Mouse (Mus musculus) kidney, postnatal 10 days (tissue): ENCODE measurements at regions not wholly inside any gene's neighbourhood (a gene's known extent, or its start where the extent isn't known, plus 50 kb on each side); places are given as distances from the start of the nearest gene placed in this dataset.
A peak's percentile ranks its signal among the peaks of the same experiment; 100 is the strongest.
"Not testable (repeated sequence)": the region's sequence is repeated elsewhere in the genome, so short reads cannot be mapped to it uniquely, and the experiment has no call there.

Experiments
- DNase-seq: peaks from one replicate; pipeline ENCODE4 v3.0.0; 2021; ENCODE audit warnings: mixed read lengths

- peak; percentile 13 for DNase-seq
Measured at GRCm38 (mm10) chr8:26622311-26623052, 354.6 kb upstream of the Zfp703 start.

- peak; percentile 11 for DNase-seq
Measured at GRCm38 (mm10) chr8:26626186-26626585, 350.9 kb upstream of the Zfp703 start.

GRCm38 (mm10) chr8:26626651-26627077 lies 350.5 kb upstream of the Zfp703 start:
- DNase-seq, result peak; percentile 34

- DNase-seq, result peak; percentile 32
Measured at GRCm38 (mm10) chr8:26627191-26627891, 349.8 kb upstream of the Zfp703 start.

GRCm38 (mm10) chr8:26630544-26630943 lies 346.6 kb upstream of the Zfp703 start:
- no peak for DNase-seq

GRCm38 (mm10) chr8:26635701-26636100 lies 341.4 kb upstream of the Zfp703 start:
- DNase-seq, result no peak

GRCm38 (mm10) chr8:26645375-26645774 lies 331.8 kb upstream of the Zfp703 start:
- not testable (repeated sequence) for DNase-seq

GRCm38 (mm10) chr8:26650287-26650686 lies 326.8 kb upstream of the Zfp703 start:
- no peak for DNase-seq

GRCm38 (mm10) chr8:26655897-26656296 lies 321.2 kb upstream of the Zfp703 start:
- DNase-seq, result no peak

GRCm38 (mm10) chr8:26656310-26657075 lies 320.6 kb upstream of the Zfp703 start:
- no peak for DNase-seq

- peak; percentile 36 for DNase-seq
Measured at GRCm38 (mm10) chr8:26659381-26659780, 317.7 kb upstream of the Zfp703 start.

GRCm38 (mm10) chr8:26669541-26669940 lies 307.6 kb upstream of the Zfp703 start:
- peak; percentile 24 for DNase-seq

- no peak for DNase-seq
Measured at GRCm38 (mm10) chr8:26672486-26673395, 304.4 kb upstream of the Zfp703 start.

GRCm38 (mm10) chr8:26677584-26678138 lies 299.5 kb upstream of the Zfp703 start:
- DNase-seq, result no peak

GRCm38 (mm10) chr8:26680891-26681381 lies 296.2 kb upstream of the Zfp703 start:
- no peak for DNase-seq

GRCm38 (mm10) chr8:26687146-26687545 lies 290.0 kb upstream of the Zfp703 start:
- DNase-seq, result peak; percentile 68

GRCm38 (mm10) chr8:26688035-26688434 lies 289.1 kb upstream of the Zfp703 start:
- no peak for DNase-seq

- no peak for DNase-seq
Measured at GRCm38 (mm10) chr8:26688745-26689478, 288.2 kb upstream of the Zfp703 start.

GRCm38 (mm10) chr8:26689479-26690177 lies 287.5 kb upstream of the Zfp703 start:
- DNase-seq, result no peak

GRCm38 (mm10) chr8:26690178-26690735 lies 286.9 kb upstream of the Zfp703 start:
- DNase-seq, result no peak
